Mouse (Mus musculus) myocyte (in vitro differentiated cells): ENCODE measurements around the gene Jdp2.

Experiments used
- CEBPB ChIP-seq: IDR thresholded peaks from 2 replicates; pipeline ENCODE4 v1.6.1; 2011; ENCODE audit warnings: mild to moderate bottlenecking, moderate library complexity; ENCODE audit not compliant: poor library complexity, insufficient read depth, severe bottlenecking
- MAX ChIP-seq: IDR thresholded peaks from one replicate; pipeline ENCODE4 v1.6.1; 2011; ENCODE audit warnings: low read depth, mild to moderate bottlenecking, control low read depth
- POLR2A ChIP-seq: IDR thresholded peaks from one replicate; pipeline ENCODE4 v1.6.1; 2011; ENCODE audit warnings: low read depth, mild to moderate bottlenecking, control low read depth, moderate library complexity; ENCODE audit not compliant: insufficient read length
- TCF3 ChIP-seq: IDR thresholded peaks from one replicate; pipeline ENCODE4 v1.6.1; 2011; ENCODE audit warnings: low read depth, control low read depth; ENCODE audit not compliant: insufficient read length
- USF1 ChIP-seq: IDR thresholded peaks from one replicate; pipeline ENCODE4 v1.6.1; 2011; ENCODE audit warnings: low read depth, mild to moderate bottlenecking, control low read depth, moderate library complexity

DNA sequence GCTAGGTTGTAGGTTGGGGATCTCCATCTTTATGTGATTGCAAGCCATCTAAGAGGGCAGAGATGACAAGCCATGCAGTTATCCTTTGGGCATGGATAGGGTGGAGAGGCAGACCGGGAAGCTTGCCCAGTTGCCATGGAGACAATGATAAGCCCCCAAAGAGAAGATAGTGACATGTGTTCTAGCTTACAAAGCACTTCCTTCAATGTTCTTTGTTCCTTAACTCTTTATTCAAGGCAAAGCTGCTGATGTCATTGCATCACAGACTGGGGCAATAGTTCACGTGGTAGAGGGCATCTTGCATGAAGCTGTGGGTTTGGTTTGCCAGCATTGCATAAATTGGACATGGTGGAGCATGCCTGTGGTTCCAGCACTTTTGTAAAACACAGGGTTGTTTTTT is 60.5 kb downstream of the Jdp2 start:
- TF ChIP-seq POLR2A (no peak), USF1 (no peak), TCF3 (no peak), CEBPB (0 out of 2 replicates have a peak, but pooled peaks have one; percentile 51), MAX (no peak)
